Mouse (Mus musculus) embryonic fibroblast, embryonic 13.5 days (primary cell): Measurements from ENCODE around the gene Ccp110. TPM values are rescaled to one million over a fixed set of nuclear protein-coding genes. Genes with fewer than 3 reads are reported as not detected.

Experiments
- H3K27ac ChIP-seq: 2 replicates; pipeline ENCODE4 v1.5.1; 2012; ENCODE audit warnings: low read length, control low read depth, inconsistent platforms; ENCODE audit not compliant: insufficient read depth
- H3K4me1 ChIP-seq: 2 replicates; pipeline ENCODE4 v1.6.1; 2011; ENCODE audit warnings: low read length; ENCODE audit not compliant: control insufficient read depth, insufficient read depth
- H3K4me3 ChIP-seq: 2 replicates; pipeline ENCODE4 v1.5.1; 2011; ENCODE audit warnings: mild to moderate bottlenecking, control low read depth, low read length; ENCODE audit not compliant: insufficient read depth
- CTCF ChIP-seq: IDR thresholded peaks from 2 replicates; pipeline ENCODE4 v1.5.1; 2011; ENCODE audit warnings: mild to moderate bottlenecking, control low read depth, low read length, moderate library complexity, borderline replicate concordance; ENCODE audit not compliant: insufficient read depth
- POLR2A ChIP-seq: IDR thresholded peaks from 2 replicates; pipeline ENCODE4 v1.6.1; 2011; ENCODE audit warnings: low read depth, mild to moderate bottlenecking, control low read depth, low read length, moderate library complexity
- polyA plus RNA-seq: library from polyadenylated mRNA; stranded (reverse); fragments of >200 nt; gene quantifications from 2 replicates; pipeline ENCODE4 v1.2.4, GENCODE M21; 2011; ENCODE audit warnings: low read depth; ENCODE audit not compliant: missing spikeins, insufficient read length

Ccp110 gene
- polyA plus RNA-seq, 1 experiment: 14.6 TPM

DNA sequence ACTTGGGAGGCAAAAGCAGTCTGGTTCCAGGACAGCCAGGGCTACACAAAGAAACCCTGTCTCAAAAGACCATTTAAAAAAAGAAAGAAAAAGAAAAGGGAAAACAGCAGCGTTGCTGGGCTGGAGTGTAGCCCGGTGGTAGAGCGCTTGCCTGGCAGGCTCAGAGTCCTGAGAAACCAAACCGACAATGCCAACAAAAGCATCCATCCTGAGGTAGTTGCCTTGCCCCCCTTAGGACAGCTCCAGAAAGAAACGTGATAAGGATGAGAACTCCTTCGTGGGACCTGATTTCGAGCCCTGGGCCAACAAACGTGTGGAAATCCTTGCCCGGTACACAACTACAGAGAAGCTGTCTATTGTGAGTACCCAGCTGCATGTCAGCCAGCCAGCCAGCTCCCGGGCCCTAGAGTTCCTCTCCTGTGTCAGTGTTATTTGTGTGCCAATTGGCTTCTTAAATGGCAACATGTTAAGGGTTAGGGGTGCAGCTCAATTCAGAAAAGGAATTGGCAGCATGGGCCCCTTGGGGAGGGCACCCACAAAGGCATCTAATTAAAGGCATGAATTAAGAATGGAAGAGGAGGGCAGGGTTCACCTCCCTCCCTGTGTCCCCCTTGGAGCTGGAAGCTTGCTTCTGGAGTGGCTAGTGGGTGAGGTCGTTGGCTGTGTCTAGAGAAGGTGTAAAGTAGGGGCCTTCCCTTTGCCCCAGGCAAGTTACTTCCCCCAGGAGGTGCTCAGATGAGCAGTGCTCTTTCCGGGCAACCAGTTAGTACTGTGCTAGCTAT lies 35.7 kb downstream of the Ccp110 start:
- no peak for TF ChIP-seq CTCF
- no peak for TF ChIP-seq POLR2A
- Histone ChIP-seq H3K4me3 (no peak overlapping the region), H3K4me1 (no peaks in the 10 kb centered on the region), H3K27ac (no peak overlapping the region)

DNA sequence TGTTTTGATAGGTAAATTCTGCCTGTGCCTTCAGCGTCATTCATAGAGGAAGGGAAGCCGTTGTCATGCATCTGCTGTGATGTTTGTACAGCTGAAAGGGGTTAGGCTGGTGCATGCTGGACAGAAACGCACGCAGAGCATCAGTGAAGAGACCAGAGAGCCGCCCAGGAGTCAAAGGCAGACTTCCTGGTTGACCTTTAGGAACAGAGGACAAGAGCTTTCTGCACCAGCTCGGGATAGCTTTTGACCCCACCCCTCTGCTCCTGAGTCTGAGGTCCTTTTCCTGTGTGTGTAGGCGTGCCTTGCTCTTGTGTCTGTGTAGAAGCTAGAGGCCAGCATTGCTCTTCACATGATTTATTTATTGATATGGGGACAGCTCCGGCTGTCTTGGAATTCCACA lies 37.4 kb downstream of the Ccp110 start:
- no peak overlapping the region for H3K27ac ChIP-seq
- H3K4me1 ChIP-seq: no peaks in the 10 kb centered on the region
- H3K4me3 ChIP-seq: no peak overlapping the region
- TF ChIP-seq CTCF: no peak
- no peak for TF ChIP-seq POLR2A

DNA sequence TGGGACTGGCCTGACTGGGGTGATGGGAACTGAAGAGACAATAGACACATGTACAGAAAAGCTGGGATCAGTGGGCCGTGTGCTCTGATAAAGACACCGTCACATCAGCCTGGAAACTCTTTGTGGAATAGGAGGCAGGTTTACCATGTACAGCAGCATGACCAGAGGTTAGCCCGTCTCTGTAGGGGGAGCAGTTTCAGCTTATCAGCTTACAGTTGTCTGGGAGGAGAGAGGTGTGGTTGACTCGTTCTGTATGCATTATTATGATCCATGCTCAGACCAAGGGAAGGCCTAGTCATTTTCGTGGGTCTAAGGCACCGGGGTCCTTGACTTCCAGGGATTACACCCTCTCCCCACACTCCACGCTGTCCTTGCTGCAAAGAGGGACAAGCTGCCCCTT lies 39.3 kb downstream of the Ccp110 start:
- H3K4me1 ChIP-seq: no peaks in the 10 kb centered on the region
- no peak overlapping the region for H3K4me3 ChIP-seq
- no peak overlapping the region for H3K27ac ChIP-seq
- TF ChIP-seq CTCF (no peak), POLR2A (no peak)

DNA sequence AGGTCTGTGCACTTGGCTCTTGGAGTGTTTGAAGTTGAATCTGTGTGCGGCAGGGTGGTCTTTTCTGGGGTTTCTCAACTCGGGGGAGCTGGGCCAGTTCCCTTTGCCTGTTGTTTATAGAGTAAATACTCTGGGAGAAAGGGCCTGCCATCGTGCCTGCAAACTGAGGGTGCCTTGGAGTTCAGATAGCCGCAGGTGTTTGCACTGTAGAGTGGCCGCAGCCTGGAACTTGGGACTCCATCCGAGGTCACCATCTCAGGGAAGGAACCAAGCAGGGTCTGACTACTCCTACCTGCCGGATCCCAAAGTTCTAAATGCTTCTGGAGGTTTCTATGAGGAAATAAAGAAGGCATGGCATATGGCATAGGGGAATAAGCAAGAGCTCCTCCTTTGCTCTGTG lies 43.4 kb downstream of the Ccp110 start:
- no peak overlapping the region for H3K4me3 ChIP-seq
- H3K27ac ChIP-seq: no peak overlapping the region
- no peak for TF ChIP-seq CTCF
- TF ChIP-seq POLR2A: no peak
- H3K4me1 ChIP-seq: no peaks in the 10 kb centered on the region

DNA sequence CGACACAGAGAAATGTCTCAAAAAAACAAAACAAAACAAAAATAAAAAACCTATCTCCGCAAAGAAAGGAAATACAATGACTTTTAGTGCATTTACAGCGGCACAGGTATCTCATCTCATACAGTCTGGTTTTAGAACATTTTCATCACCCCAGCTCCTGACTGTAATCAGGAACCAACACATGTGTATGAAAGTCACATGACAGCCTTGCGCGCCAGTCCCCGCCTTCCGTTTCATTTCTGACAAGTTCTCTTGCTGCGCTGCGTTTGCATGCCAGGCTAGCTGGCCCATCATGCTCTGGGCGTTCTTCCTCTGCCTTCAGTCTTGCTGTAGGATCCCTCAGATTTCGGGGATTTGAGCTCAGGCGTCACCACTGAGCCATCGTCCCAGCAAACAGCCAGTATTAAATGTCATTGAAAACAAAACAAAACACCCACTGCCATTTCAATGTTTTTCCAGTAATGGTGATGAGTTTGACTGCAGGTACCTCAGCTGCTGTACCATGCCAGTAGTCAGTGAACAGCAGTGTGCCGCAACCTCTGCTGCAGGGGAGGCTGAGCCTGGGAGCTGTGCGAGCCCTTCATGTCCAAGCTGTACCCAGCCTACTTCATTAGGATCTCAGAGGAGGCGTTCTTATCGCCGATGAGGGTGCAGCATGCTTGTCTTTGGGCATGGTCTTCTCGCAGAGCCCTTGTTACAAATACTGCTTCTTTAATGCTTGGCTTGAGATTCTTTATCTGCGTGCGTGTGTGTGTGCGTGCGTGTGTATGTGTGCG lies 44.3 kb downstream of the Ccp110 start:
- TF ChIP-seq POLR2A (no peak), CTCF (no peak)
- Histone ChIP-seq H3K27ac (no peak overlapping the region), H3K4me1 (no peaks in the 10 kb centered on the region), H3K4me3 (no peak overlapping the region)

DNA sequence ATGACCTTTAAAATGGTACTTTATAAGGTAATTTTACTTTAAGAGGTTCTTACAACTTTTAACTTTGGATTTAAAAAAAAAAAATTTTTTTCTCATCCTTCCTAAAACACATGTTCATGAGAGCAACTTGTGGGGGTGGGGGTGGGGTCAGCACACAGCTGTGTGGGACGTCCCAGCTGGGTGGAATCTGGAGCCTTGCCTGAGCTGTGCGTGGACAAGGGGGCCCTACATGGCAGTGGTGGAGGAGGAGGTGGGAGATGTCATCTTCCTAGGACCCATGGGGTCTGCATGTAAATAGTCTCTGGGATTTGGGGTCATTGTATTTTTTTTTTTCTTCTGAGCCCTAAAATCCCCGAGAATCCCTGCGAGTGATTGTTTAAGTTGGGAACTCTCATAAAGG lies 46.0 kb downstream of the Ccp110 start:
- Histone ChIP-seq H3K27ac (no peak overlapping the region), H3K4me3 (no peak overlapping the region), H3K4me1 (no peaks in the 10 kb centered on the region)
- TF ChIP-seq CTCF (no peak), POLR2A (no peak)

DNA sequence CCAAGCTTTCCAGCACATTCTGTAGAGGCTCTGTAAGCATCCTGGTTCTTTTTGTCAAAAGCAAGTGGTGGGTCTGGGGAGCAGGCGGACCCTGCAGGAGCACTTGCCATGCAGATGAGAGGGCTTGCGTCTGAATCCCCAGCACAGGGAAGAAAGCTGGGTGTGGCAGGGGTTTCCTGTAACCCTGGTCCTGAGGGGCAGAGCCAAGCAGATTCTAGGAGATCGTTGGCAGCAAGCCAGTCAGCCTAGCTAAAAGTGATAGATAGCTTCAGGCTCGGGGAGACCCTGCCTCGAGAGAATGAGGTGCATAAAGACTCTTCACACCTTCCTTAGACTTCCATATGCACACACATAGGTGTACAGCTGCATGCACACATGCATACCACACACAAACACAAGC lies 47.0 kb downstream of the Ccp110 start:
- TF ChIP-seq POLR2A: no peak
- no peak for TF ChIP-seq CTCF
- no peaks in the 10 kb centered on the region for H3K4me1 ChIP-seq
- H3K27ac ChIP-seq: no peak overlapping the region
- no peak overlapping the region for H3K4me3 ChIP-seq

DNA sequence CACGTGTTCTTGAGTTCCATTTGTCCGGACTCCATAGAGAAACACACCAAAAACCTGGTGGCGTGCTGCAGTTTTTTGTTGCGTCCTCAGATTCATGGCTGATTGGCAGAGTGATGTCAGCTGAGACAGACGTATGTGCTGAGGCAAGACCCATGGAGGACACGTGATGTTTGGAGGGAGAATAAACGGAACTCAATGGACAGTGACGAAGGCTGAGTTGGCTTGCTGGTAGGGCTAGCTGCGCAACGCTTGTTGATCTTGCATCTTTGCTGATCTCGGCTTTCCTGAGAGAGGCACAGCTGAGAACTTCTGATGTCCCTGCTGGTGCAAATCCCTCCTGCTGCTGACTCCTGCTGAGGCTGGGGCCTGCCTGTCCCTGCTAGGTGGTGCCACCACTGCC lies 51.6 kb downstream of the Ccp110 start:
- Histone ChIP-seq H3K4me3 (no peak overlapping the region), H3K27ac (no peak overlapping the region), H3K4me1 (peaks cover 4% of the 10 kb centered on the region; the same call in 1 of the 2 replicates)

DNA sequence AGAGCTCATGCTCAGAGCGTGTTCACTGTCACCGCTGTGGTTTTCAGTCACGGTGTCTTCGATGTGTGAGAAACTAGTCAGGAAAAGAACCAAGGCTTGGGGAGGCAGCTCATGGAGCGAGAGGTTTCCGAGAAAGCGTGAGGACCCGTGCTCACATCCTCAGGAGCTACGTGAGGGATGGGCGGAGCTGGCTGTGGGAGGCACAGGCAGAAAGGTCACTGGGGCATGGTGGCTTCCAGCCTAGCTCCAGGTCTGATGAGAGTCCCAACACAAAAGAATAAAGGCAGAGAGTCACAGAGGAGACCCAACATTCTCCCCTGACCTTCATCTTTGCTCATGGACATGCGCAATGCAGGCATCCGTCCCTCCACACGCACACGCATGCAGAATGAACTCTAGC lies 52.4 kb downstream of the Ccp110 start:
- peaks cover 5% of the 10 kb centered on the region; the same call in 1 of the 2 replicates for H3K4me1 ChIP-seq
- H3K4me3 ChIP-seq: no peak overlapping the region
- TF ChIP-seq POLR2A (no peak), CTCF (no peak)
- H3K27ac ChIP-seq: no peak overlapping the region

More for the DNA sequence above, 51.6 kb downstream of the Ccp110 start:
- no peak for TF ChIP-seq POLR2A
- no peak for TF ChIP-seq CTCF

DNA sequence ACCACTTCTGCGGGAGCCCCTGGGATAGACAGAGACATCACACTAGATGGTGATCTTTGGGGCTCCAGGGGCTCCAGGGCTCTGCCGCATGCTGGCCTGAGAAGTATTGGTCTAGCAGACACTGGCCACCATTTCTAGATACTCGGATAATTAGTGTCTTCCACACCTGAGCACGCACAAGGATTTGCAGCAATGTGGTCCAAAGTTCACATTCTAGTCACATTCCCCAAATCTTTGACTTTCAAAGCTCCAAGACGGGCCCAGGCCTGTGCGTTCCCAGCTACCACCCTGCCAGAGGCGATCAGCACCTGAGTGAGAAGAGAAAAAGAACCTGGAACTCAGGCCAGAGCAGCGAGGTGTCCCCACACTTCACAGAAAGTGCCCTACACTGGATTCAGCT lies 53.3 kb downstream of the Ccp110 start:
- peaks cover 5% of the 10 kb centered on the region; the same call in 1 of the 2 replicates for H3K4me1 ChIP-seq
- no peak overlapping the region for H3K4me3 ChIP-seq
- H3K27ac ChIP-seq: no peak overlapping the region
- no peak for TF ChIP-seq POLR2A
- TF ChIP-seq CTCF: no peak
